ENCODE assay signal across 8 mouse cellular contexts in the genomic region with DNA sequence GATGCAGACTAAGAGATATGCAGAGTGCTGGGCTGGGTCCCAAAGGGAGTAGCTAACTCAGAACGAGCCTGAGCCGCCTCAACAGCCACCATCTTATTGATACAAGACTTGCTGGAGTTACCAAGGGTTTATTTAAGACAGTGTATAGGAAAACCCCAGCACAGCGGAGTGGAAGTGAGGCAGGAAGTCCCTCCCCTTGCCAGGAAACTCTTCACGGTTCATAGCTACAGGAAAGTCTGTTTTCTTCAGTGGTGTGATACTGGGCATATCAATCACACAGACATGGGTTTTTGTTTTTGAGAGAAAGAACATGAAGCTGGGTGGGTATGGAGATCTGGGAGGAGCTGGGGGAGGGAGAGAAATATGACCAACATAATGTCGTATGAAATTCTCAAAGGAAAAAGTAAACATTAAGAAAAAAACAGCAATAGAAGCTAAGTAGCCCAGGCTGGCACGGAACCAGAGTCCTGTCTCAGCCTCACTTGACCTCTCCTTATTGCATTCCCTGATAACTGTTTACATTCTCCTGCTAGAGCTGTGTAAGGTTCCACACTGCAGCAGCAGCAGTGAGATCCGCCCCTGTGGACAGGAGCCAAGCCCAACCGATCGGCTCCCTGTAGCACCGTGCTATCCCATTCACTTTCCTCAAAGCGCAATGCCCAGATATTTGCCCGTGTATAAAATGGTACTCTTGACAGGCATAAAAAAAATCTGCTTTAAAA.
DNase-seq lines count a peak whose midpoint lies in the region; ATAC-seq and TF ChIP-seq lines count a peak whose summit lies in the region.

No protein-coding gene starts in this region.

- peaks cover 100% of the 10 kb centered on the region for H3K4me1 ChIP-seq in heart, embryonic 13.5 days
- H3K4me1 ChIP-seq in kidney, embryonic 14.5 days (ENCODE audit: control insufficient read depth, insufficient read depth, low read length) = peaks cover 74% of the 10 kb centered on the region
- H3K4me1 ChIP-seq in thymus, adult 2 months (replicated peaks; ENCODE audit: control insufficient read depth, insufficient read depth, low read length) = peaks cover 27% of the 10 kb centered on the region

- no peak for TF ChIP-seq CTCF in thymus, adult 2 months (IDR thresholded peaks at IDR 0.05; ENCODE audit: borderline replicate concordance, control insufficient read depth, extremely low read depth, insufficient read depth, low read length, poor library complexity)

- H3K4me3 ChIP-seq in heart, embryonic 13.5 days = peak overlapping the region; percentile 58
- H3K4me3 ChIP-seq in kidney, embryonic 14.5 days (ENCODE audit: low read length) = peak overlapping the region; percentile 21; the same call in 1 of the 2 replicates
- no peak overlapping the region for H3K4me3 ChIP-seq in thymus, adult 2 months (ENCODE audit: control insufficient read depth, insufficient read depth, low read length)

- no peaks in the 10 kb centered on the region for H3K27me3 ChIP-seq in heart, embryonic 13.5 days (replicated peaks)
- no peaks in the 10 kb centered on the region for H3K27me3 ChIP-seq in kidney, embryonic 14.5 days (ENCODE audit: control insufficient read depth, insufficient read depth, low read length)
- no peaks in the 10 kb centered on the region for H3K27me3 ChIP-seq in thymus, adult 2 months (ENCODE audit: control insufficient read depth, insufficient read depth, low read length)

- peak overlapping the region; percentile 55 for H3K9ac ChIP-seq in heart, embryonic 13.5 days
- peak overlapping the region; percentile 23; the same call in 1 of the 2 replicates for H3K9ac ChIP-seq in kidney, embryonic 14.5 days (ENCODE audit: low read depth, low read length)

- no peak for ATAC-seq in heart, embryonic 13.5 days (ENCODE audit: extremely low read depth, insufficient number of reproducible peaks, low FRiP score, low TSS enrichment)
- peak; percentile 43 for ATAC-seq in kidney, embryonic 14.5 days (ENCODE audit: low FRiP score, low TSS enrichment)
- ATAC-seq in erythroblast, adult 5-6 weeks (replicated peaks; ENCODE audit: low FRiP score, poor library complexity, severe bottlenecking) = no peak

- peak; percentile 57 for DNase-seq in gastrocnemius, postnatal 10 days
- no peak for DNase-seq in gastrocnemius, adult 8-10 months (ENCODE audit: low spot score in 2 of 2)
- peak; percentile 56 for DNase-seq in adrenal gland, postnatal 25 days
- DNase-seq in lung, postnatal 10 days = peak; percentile 77
- peak; percentile 42 for DNase-seq in thymus, adult 2 months

- H3K36me3 ChIP-seq in heart, embryonic 13.5 days = no peaks in the 10 kb centered on the region
- peaks cover 3% of the 10 kb centered on the region; the same call in 1 of the 2 replicates for H3K36me3 ChIP-seq in kidney, embryonic 14.5 days (ENCODE audit: control insufficient read depth, insufficient read depth, low read length)
- no peaks in the 10 kb centered on the region for H3K36me3 ChIP-seq in thymus, adult 2 months (ENCODE audit: control insufficient read depth, insufficient read depth, low read length)

- H3K27ac ChIP-seq in heart, embryonic 13.5 days (replicated peaks) = peak overlapping the region; percentile 93
- H3K27ac ChIP-seq in kidney, embryonic 14.5 days (ENCODE audit: low read depth, low read length) = peak overlapping the region; percentile 95
- H3K27ac ChIP-seq in thymus, adult 2 months (ENCODE audit: control insufficient read depth, insufficient read depth, low read length) = peak overlapping the region; percentile 61

- no peak for TF ChIP-seq POLR2A in thymus, adult 2 months (IDR thresholded peaks at IDR 0.05; ENCODE audit: control insufficient read depth, extremely low read depth, insufficient read depth, low read length, poor library complexity)

- H3K4me2 ChIP-seq in heart, embryonic 13.5 days = peak overlapping the region; percentile 69
- peak overlapping the region; percentile 36 for H3K4me2 ChIP-seq in kidney, embryonic 14.5 days (replicated peaks; ENCODE audit: low read depth, low read length)

- WGBS in heart, embryonic 13.5 days = 27% methylated on average over 12 of the region's 12 CpGs
- 38% methylated on average over 12 of the region's 12 CpGs for WGBS in kidney, embryonic 14.5 days
- 50% methylated on average over 12 of the region's 12 CpGs for WGBS in thymus, adult 2 months

- no peaks in the 10 kb centered on the region for H3K9me3 ChIP-seq in heart, embryonic 13.5 days
- H3K9me3 ChIP-seq in kidney, embryonic 14.5 days (ENCODE audit: control insufficient read depth, low read length) = no peaks in the 10 kb centered on the region

Comparison
In these comparisons a context has a peak if more than half of its experiments do, and no peak if none do; other contexts are left out.
1. DNase-seq: peak in gastrocnemius, postnatal 10 days (single experiment), adrenal gland, postnatal 25 days (single experiment), lung, postnatal 10 days (single experiment) and thymus, adult 2 months (single experiment); none in gastrocnemius, adult 8-10 months (0 of 2).
2. Peak in every context shown above with its lines, with median percentiles within 50 percentile points of each other: H3K27ac ChIP-seq.